12 mouse cellular contexts compared by ENCODE assay signal in the genomic region with DNA sequence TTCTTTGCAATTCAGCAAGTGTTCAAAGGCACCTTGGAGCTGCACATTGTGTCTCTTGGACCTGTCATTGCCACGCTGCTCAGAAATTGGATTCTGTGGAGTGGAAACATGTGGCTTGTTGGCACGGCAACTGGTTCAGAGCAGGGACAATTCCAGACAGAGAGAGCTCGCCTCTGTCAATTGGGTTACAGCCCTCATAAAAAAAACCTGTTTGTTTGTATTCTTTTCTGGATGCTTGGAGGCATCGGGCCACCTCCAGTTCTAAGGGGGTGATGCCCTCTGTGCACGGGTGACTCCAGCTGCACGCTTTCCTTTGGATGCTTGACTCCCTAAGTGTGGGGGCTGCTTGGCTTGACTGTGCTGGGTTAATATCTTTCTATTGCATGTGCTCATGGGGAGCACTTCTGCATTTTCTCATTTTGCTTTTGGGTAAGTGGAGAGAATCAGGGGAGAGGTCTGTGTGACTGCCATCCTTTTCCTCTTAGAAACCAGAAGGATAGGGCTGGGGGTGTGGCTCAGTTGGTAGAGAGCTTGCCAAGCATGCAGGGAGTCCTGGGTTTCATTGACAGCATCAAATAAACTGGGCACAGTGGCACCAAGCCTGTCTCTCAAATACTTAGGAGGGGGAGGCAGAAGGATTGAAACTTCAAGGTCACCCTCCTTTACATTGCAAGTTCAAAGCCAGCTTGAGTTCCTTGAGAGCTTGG.
DNase-seq lines count a peak whose midpoint lies in the region; ATAC-seq lines count a peak whose summit lies in the region.
"Had no signal": no experiment of that assay in that cellular context is flagged by ENCODE, and none has a peak within 500 bp of the region (broad histone marks: within the 10 kb centered on the region; RNA-seq: fewer than 3 reads in every experiment).

No protein-coding gene starts in this region.

- intact Hi-C loops in left cerebral cortex, postnatal 4 days (cut with DNase I): no loop called here

- no peaks in the 10 kb centered on the region; the same call in 1 of the 2 replicates for H3K27me3 ChIP-seq in heart, embryonic 12.5 days (replicated peaks)

- H3K36me3 ChIP-seq in heart, embryonic 12.5 days: no peaks in the 10 kb centered on the region
- H3K36me3 ChIP-seq: forebrain, embryonic 10.5 days had no signal

- H3K9me3 ChIP-seq in heart, embryonic 12.5 days (replicated peaks): no peaks in the 10 kb centered on the region
- H3K9me3 ChIP-seq: forebrain, embryonic 10.5 days had no signal

- DNase-seq in heart, adult 11 months: peak; percentile 93
- peak; percentile 37 for DNase-seq in left cerebral cortex, postnatal 4 days
- DNase-seq in left cerebral cortex, adult 11 months (ENCODE audit: low spot score): no peak
- DNase-seq in brain, adult 2 months (ENCODE audit: low read depth, low spot score): peak; percentile 54
- DNase-seq in heart, postnatal 4 days: peak; percentile 15
- DNase-seq in thymus, postnatal 25 days: no peak
- DNase-seq in urinary bladder, adult 2 months (ENCODE audit: low spot score): no peak
- DNase-seq: kidney, postnatal 25 days; thymus, postnatal 14 days had no signal

- H3K4me1 ChIP-seq in heart, embryonic 12.5 days (replicated peaks): no peaks in the 10 kb centered on the region

- no peak overlapping the region for H3K4me3 ChIP-seq in heart, embryonic 12.5 days
- H3K4me3 ChIP-seq: forebrain, embryonic 10.5 days; myocyte had no signal

- H3K4me2 ChIP-seq in heart, embryonic 12.5 days: no peak overlapping the region

- WGBS in heart, embryonic 12.5 days: 76% methylated on average over 6 of the region's 6 CpGs

- no peak for ATAC-seq in heart, embryonic 12.5 days (ENCODE audit: insufficient number of reproducible peaks, low FRiP score)

- no peak overlapping the region for H3K9ac ChIP-seq in heart, embryonic 12.5 days

- H3K27ac ChIP-seq in heart, embryonic 12.5 days (ENCODE audit: poor library complexity, severe bottlenecking): no peak overlapping the region
- H3K27ac ChIP-seq: forebrain, embryonic 10.5 days had no signal

Comparison
In these comparisons a context has a peak if more than half of its experiments do, and no peak if none do; other contexts are left out.
1. DNase-seq: peak in heart, adult 11 months (single experiment), left cerebral cortex, postnatal 4 days (single experiment), brain, adult 2 months (single experiment) and heart, postnatal 4 days (single experiment); none in left cerebral cortex, adult 11 months (single experiment), thymus, postnatal 25 days (single experiment) and urinary bladder, adult 2 months (single experiment).